Mouse (Mus musculus) heart, embryonic 11.5 days (tissue): ENCODE results near the gene Dlg1. TPM values are rescaled to one million over a fixed set of nuclear protein-coding genes. Genes with fewer than 3 reads are reported as not detected.

Source experiments
- ATAC-seq: fragments of 200-750 bp; cut with Nextera tagmentation; replicated peaks from 2 replicates; pipeline ENCODE4 v1.8.0; 2017; ENCODE audit warnings: moderate library complexity; ENCODE audit not compliant: insufficient number of reproducible peaks, low FRiP score, low TSS enrichment
- H3K27ac ChIP-seq: fragments of 300-500 bp; sonication (generic); 2 replicates; pipeline ENCODE4 v1.5.1; 2014; ENCODE audit warnings: mild to moderate bottlenecking, low read depth, low read length
- H3K27me3 ChIP-seq: fragments of 300-500 bp; sonication (generic); 2 replicates; pipeline ENCODE4 v1.6.1; 2014; ENCODE audit warnings: mild to moderate bottlenecking, low read length, mixed read lengths; ENCODE audit not compliant: control insufficient read depth, insufficient read depth
- H3K36me3 ChIP-seq: fragments of 300-500 bp; sonication (generic); 2 replicates; pipeline ENCODE4 v1.6.1; 2014; ENCODE audit warnings: mild to moderate bottlenecking, low read length, moderate library complexity, mixed read lengths; ENCODE audit not compliant: control insufficient read depth, insufficient read depth
- H3K4me1 ChIP-seq: fragments of 300-500 bp; sonication (generic); 2 replicates; pipeline ENCODE4 v1.6.1; 2014; ENCODE audit warnings: low read length; ENCODE audit not compliant: control insufficient read depth, insufficient read depth
- H3K4me2 ChIP-seq: fragments of 300-500 bp; sonication (generic); 2 replicates; pipeline ENCODE4 v1.6.1; 2014; ENCODE audit warnings: mild to moderate bottlenecking, moderate library complexity
- H3K4me3 ChIP-seq: fragments of 300-500 bp; sonication (generic); 2 replicates; pipeline ENCODE4 v1.5.1; 2014; ENCODE audit warnings: low read depth, low read length
- H3K9ac ChIP-seq: fragments of 300-500 bp; sonication (generic); 2 replicates; pipeline ENCODE4 v1.6.1; 2014; ENCODE audit warnings: mild to moderate bottlenecking, low read depth, low read length, moderate library complexity
- H3K9me3 ChIP-seq: fragments of 300-500 bp; sonication (generic); replicated peaks from 2 replicates; pipeline ENCODE4 v1.6.1; 2016; ENCODE audit warnings: low read length; ENCODE audit not compliant: control insufficient read depth
- WGBS: fragments of 180-500 bp; shearing (Covaris S2); extraction: QIAGEN DNeasy Blood & Tissue Kit; methylation state at CpG from one replicate; pipeline ENCODE4 v1.1.7; 2014; ENCODE audit not compliant: insufficient replicate concordance; 5-methylcytosine and 5-hydroxymethylcytosine counted together
- polyA plus RNA-seq: library from polyadenylated mRNA; unstranded; fragments of >200 nt; fragmentation: Nextera tagmentation; extraction: Ambion mirVana; gene quantifications from 2 replicates; pipeline ENCODE4 v1.2.1, GENCODE M21; 2014

Dlg1 gene
- polyA plus RNA-seq, 1 experiment from 2014 or later = 25.4 TPM

DNA sequence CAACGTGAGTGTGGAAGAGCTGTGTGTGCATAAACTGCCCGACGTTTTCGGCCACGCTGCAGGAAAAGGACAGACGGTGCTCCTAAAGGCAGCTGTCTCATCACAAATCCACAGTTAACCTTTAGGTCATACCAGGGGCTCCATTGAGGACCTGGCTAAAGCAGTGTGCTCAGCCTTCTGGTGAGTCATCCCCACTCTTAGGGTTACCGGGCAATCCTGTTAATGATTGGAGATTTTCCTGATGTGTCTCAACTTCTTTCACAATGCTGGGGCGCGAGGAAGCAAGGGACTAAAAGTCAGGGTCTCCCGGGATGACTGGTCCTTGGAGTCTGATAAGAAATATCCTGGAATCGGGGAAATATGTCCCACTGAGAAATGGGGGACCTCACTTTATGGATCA, 254.5 kb downstream of the Dlg1 start:
- H3K9ac ChIP-seq = no peak overlapping the region
- no peak for ATAC-seq
- no peaks in the 10 kb centered on the region for H3K9me3 ChIP-seq
- H3K4me2 ChIP-seq = peak overlapping the region; percentile 53; the same call in 1 of the 2 replicates
- no peak overlapping the region for H3K27ac ChIP-seq
- H3K27me3 ChIP-seq = no peaks in the 10 kb centered on the region
- no peak overlapping the region for H3K4me3 ChIP-seq
- 61% methylated on average over 11 of the region's 11 CpGs for WGBS
- H3K4me1 ChIP-seq = no peaks in the 10 kb centered on the region
- H3K36me3 ChIP-seq = no peaks in the 10 kb centered on the region

DNA sequence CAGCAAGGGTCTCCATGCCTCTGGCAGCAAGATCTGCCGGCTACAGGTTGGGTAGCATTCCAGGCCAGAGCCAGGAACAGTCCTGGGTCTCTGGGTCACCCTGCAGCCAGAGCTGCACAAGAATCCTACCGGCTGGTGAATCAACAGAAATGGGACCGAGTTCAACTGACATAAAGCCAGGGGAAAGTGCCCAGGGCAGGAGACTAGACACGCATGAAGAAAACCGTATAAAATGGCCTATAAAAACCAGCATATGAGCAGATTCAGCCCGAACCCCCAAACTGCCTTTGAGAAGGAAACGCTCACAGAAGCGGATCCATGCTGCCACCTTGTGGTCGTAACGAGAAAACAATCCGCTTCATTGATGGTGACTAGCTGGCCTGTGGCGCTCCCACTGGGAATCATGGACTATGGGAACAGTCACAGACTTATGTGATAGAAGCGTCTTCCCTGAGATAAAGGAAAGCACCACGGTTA, 255.0 kb downstream of the Dlg1 start:
- H3K4me3 ChIP-seq = no peak overlapping the region
- H3K27ac ChIP-seq = no peak overlapping the region
- no peaks in the 10 kb centered on the region for H3K4me1 ChIP-seq
- 5% methylated on average over 14 of the region's 14 CpGs for WGBS
- ATAC-seq = no peak
- H3K4me2 ChIP-seq = peak overlapping the region; percentile 53
- no peaks in the 10 kb centered on the region for H3K27me3 ChIP-seq
- H3K9me3 ChIP-seq = no peaks in the 10 kb centered on the region
- no peaks in the 10 kb centered on the region for H3K36me3 ChIP-seq
- no peak overlapping the region for H3K9ac ChIP-seq

DNA sequence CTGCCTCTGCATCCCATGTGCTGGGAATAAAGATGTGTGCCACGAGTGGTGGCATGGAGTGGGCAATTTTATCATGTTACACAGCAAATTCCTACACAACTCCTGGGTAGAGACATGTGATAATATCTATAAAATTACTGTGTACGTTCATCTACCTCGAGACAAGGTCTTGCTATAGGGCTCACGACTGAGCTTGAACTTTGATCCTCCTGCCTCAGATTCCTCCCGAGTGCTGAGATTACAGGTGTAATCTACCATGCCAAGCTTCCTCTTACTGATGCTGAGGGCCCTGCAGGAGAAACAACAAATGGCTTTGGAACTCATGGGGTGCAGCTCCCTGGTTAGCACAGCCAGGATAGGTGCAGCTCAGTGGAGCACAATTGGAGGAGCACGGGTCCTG, 261.1 kb downstream of the Dlg1 start:
- H3K27ac ChIP-seq = no peak overlapping the region
- no peak for ATAC-seq
- no peak overlapping the region for H3K9ac ChIP-seq
- no peak overlapping the region for H3K4me2 ChIP-seq
- no peaks in the 10 kb centered on the region for H3K36me3 ChIP-seq
- 72% methylated on average over 6 of the region's 6 CpGs for WGBS
- H3K4me3 ChIP-seq = no peak overlapping the region
- no peaks in the 10 kb centered on the region for H3K4me1 ChIP-seq
- H3K9me3 ChIP-seq = no peaks in the 10 kb centered on the region
- H3K27me3 ChIP-seq = no peaks in the 10 kb centered on the region

Other genes starting within 250 kb of the Dlg1 start
- 15.5 and 19.3 TPM in 2 replicates for gene Bdh1, start 241.2 kb upstream of the Dlg1 start, polyA plus RNA-seq
- not detected in 2 replicates for gene Meltf, start 215.4 kb downstream of the Dlg1 start, polyA plus RNA-seq